Mouse (Mus musculus): ENCODE measurements around the gene Fam71e2. TPM values are rescaled to one million over a fixed set of nuclear protein-coding genes. Genes with fewer than 3 reads are reported as not detected.
A peak's percentile ranks its signal among the peaks of the same experiment; 100 is the strongest.
"Not testable (repeated sequence)": the region's sequence is repeated elsewhere in the genome, so short reads cannot be mapped to it uniquely, and the experiment has no call there.

Fam71e2 gene
- polyA plus RNA-seq, 1 experiment from 2014 or later, result not detected

DNA sequence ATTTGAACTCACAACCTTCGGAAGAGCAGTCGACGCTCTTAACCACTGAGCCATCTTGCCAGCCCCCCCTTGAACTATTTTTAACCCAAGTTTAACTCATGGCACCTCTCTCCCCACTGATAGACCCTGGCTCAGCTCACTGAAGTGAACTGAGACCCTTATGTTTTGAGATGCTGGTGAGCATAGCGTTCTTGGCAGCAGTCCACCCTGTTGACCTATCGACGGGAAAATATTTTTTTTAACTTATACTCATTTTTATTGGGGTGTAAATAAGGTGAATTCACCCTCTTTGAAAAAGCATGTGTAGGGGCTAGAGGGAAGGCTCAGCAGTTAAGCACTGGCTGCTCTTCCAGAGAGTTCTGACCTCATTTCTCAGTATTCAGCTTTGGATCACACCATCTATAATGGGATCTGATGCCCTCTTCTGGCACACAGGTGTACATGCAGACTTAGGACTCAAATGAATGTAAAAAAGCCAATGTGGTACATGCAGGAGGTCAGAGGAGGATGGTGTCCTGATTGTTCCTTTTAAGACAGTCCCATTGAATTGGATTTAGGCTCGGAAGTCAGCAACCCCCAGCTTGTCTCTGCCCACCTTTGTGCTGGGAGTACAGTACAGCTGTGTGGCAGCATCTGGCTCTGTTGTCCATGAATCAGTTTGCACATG lies 24.8 kb upstream of the Fam71e2 start:
- H3K27ac ChIP-seq (ENCODE audit: low read length), result no peak overlapping the region
- peaks cover 9% of the 10 kb centered on the region for H3K4me1 ChIP-seq (ENCODE audit: control insufficient read depth, insufficient read depth, low read length)
- peaks cover 16% of the 10 kb centered on the region for H3K36me3 ChIP-seq (ENCODE audit: control insufficient read depth, insufficient read depth, low read length)
- no peak for ATAC-seq
- H3K9me3 ChIP-seq (replicated peaks; ENCODE audit: control insufficient read depth, low read length, poor library complexity, severe bottlenecking), result no peaks in the 10 kb centered on the region
- H3K4me3 ChIP-seq (ENCODE audit: low read depth, low read length), result no peak overlapping the region
- H3K9ac ChIP-seq (ENCODE audit: low read depth, low read length), result no peak overlapping the region
- 72% methylated on average over 7 of the region's 7 CpGs for WGBS
- no peak overlapping the region for H3K4me2 ChIP-seq (ENCODE audit: low read length)
- H3K27me3 ChIP-seq (ENCODE audit: control insufficient read depth, insufficient read depth, low read depth, low read length), result no peaks in the 10 kb centered on the region

- H3K4me3 ChIP-seq (ENCODE audit: low read depth, low read length), result no peak overlapping the region
- WGBS, result 85% methylated on average over 3 of the region's 3 CpGs
- ATAC-seq, result no peak
- peaks cover 16% of the 10 kb centered on the region for H3K36me3 ChIP-seq (ENCODE audit: control insufficient read depth, insufficient read depth, low read length)
- no peak overlapping the region for H3K4me2 ChIP-seq (ENCODE audit: low read length)
- H3K9ac ChIP-seq (ENCODE audit: low read depth, low read length), result no peak overlapping the region
- H3K27me3 ChIP-seq (ENCODE audit: control insufficient read depth, insufficient read depth, low read depth, low read length), result no peaks in the 10 kb centered on the region
- no peaks in the 10 kb centered on the region for H3K9me3 ChIP-seq (replicated peaks; ENCODE audit: control insufficient read depth, low read length, poor library complexity, severe bottlenecking)
- peaks cover 9% of the 10 kb centered on the region for H3K4me1 ChIP-seq (ENCODE audit: control insufficient read depth, insufficient read depth, low read length)
- no peak overlapping the region for H3K27ac ChIP-seq (ENCODE audit: low read length)
These were observed 23.6 kb upstream of the Fam71e2 start for GRCm38 (mm10) chr7:4794631-4795168.

GRCm38 (mm10) chr7:4793674-4794073 lies 22.6 kb upstream of the Fam71e2 start:
- ATAC-seq, result no peak
- 42% methylated on average over 4 of the region's 4 CpGs for WGBS
- no peak overlapping the region for H3K27ac ChIP-seq (ENCODE audit: low read length)

DNA sequence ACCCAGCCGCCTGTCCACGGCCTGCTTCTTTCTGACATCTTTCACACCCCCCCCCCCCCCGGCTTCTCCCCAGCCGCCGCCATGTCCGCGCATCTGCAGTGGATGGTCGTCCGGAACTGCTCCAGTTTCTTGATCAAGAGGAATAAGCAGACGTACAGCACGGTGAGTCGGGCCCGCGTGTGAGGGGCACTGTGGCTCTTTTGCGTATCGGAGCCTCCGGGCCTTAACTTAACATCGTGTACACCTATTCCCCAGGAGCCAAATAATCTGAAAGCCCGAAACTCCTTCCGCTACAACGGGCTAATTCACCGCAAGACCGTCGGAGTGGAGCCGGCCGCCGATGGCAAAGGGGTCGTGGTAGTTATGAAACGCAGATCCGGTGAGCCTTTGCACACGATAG lies 22.1 kb upstream of the Fam71e2 start:
- not testable (repeated sequence) for H3K27me3 ChIP-seq (ENCODE audit: control insufficient read depth, insufficient read depth, low read depth, low read length); ATAC-seq; H3K9me3 ChIP-seq (replicated peaks; ENCODE audit: control insufficient read depth, low read length, poor library complexity, severe bottlenecking)
- H3K27ac ChIP-seq (ENCODE audit: low read length), result peak overlapping the region; percentile 90
- H3K36me3 ChIP-seq (ENCODE audit: control insufficient read depth, insufficient read depth, low read length), result peaks cover 16% of the 10 kb centered on the region
- WGBS, result under 1% methylated on average over 31 of the region's 31 CpGs
- peak overlapping the region; percentile 90 for H3K4me3 ChIP-seq (ENCODE audit: low read depth, low read length)
- H3K4me1 ChIP-seq (ENCODE audit: control insufficient read depth, insufficient read depth, low read length), result peaks cover 13% of the 10 kb centered on the region
- peak overlapping the region; percentile 96 for H3K9ac ChIP-seq (ENCODE audit: low read depth, low read length)
- H3K4me2 ChIP-seq (ENCODE audit: low read length), result peak overlapping the region; percentile 70

More at GRCm38 (mm10) chr7:4793674-4794073, 22.6 kb upstream of the Fam71e2 start:
- Histone ChIP-seq H3K9me3 (replicated peaks; ENCODE audit: control insufficient read depth, low read length, poor library complexity, severe bottlenecking) (no peaks in the 10 kb centered on the region), H3K4me3 (ENCODE audit: low read depth, low read length) (peak overlapping the region; percentile 90), H3K36me3 (ENCODE audit: control insufficient read depth, insufficient read depth, low read length) (peaks cover 16% of the 10 kb centered on the region), H3K4me1 (ENCODE audit: control insufficient read depth, insufficient read depth, low read length) (peaks cover 12% of the 10 kb centered on the region), H3K9ac (ENCODE audit: low read depth, low read length) (peak overlapping the region; percentile 96), H3K4me2 (ENCODE audit: low read length) (peak overlapping the region; percentile 70), H3K27me3 (ENCODE audit: control insufficient read depth, insufficient read depth, low read depth, low read length) (no peaks in the 10 kb centered on the region)

DNA sequence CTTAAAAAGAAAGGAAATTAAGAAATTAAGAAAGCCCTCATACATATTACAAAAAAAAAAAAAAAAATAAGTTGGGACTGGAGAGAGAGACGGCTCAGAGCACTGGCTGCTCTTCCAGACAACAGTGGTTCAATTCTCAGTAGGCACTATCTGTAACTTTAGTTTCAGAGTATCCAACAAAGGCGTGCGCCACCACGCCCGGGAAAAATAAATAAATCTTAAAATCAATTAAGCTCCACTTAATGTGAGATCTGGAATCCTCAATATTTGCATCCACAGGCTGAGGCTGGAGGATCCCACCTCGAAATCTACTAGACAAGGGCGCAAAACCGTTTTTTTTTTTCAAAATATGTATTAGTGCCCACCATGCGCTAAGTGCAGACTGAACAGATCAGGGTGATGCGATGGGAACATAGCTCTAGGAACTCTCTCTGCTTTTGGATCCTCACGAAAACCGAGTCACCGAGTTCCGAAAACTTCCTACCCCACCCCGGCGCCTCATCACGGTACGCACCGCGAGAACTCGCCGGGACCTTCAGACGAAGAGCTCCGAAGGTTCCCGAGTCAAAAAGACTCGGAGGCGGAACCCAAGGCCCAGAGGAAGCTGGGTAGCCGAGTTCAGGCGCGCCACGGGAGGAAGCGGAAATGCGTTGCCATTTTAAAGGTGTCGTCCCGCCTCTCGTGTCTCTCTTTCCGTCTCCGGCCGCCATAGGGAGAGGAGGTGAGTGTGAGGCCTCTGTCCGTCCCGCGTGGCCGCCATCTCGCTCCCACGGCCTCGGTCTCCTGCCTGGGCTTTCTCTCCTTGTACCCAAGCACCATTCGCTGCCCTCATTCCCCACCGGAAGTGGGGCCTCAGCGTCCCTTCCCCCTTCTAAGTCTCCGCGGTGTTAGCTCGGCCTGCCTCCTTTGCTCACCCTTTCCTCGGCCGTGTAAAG lies 21.4 kb upstream of the Fam71e2 start, which contains the start of gene Rpl28:
Rpl28 (plus strand) TSS at position 597 of the 935 bp plus-strand sequence.
- H3K4me2 ChIP-seq (ENCODE audit: low read length), result peak within 1 kb of the TSS; percentile 70

DNA sequence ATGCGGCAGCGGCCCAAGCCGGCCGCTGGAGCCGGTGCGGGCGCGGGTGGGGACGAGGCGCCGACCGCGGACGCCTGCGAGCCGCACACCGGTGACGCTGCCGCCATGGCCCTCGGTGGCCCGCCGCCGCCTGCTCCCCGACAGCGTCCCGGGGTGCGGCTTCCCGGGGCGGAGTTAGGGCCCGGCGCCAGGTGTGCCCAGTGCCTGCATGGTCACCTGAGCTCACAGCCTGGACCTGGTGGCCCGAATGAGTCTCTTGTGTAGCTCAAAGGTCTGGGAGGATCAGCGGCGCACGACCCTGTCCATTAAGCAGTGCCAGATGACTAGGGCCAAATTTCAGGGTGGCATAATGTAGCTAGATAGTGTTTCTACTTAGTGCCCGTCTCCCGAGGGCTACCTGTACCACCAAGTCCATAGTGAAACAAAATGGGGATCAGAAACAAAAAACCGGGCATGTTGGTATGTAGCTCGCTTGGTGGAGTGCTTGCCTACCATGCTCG lies 18.4 kb upstream of the Fam71e2 start, which contains the start of gene Tmem238:
Tmem238 (minus strand) TSS at position 221 of the 500 bp plus-strand sequence.
- Histone ChIP-seq H3K4me3 (ENCODE audit: low read depth, low read length) (peak within 1 kb of the TSS; percentile 63), H3K9me3 (replicated peaks; ENCODE audit: control insufficient read depth, low read length, poor library complexity, severe bottlenecking) (no peaks in the 10 kb centered on the region), H3K4me1 (ENCODE audit: control insufficient read depth, insufficient read depth, low read length) (peaks cover 16% of the 10 kb centered on the region), H3K27ac (ENCODE audit: low read length) (peak within 1 kb of the TSS; percentile 67), H3K36me3 (ENCODE audit: control insufficient read depth, insufficient read depth, low read length) (peaks cover 3% of the 10 kb centered on the region; the same call in 1 of the 2 replicates), H3K27me3 (ENCODE audit: control insufficient read depth, insufficient read depth, low read depth, low read length) (no peaks in the 10 kb centered on the region), H3K4me2 (ENCODE audit: low read length) (peak within 1 kb of the TSS; percentile 80), H3K9ac (ENCODE audit: low read depth, low read length) (peak within 1 kb of the TSS; percentile 77)
- ATAC-seq, result no peak
- WGBS, result 14% methylated on average over 26 of the region's 40 CpGs

More for the DNA sequence above, 21.4 kb upstream of the Fam71e2 start, which contains the start of gene Rpl28:
- ATAC-seq, result peak; percentile 88
- H3K9ac ChIP-seq (ENCODE audit: low read depth, low read length), result peak within 1 kb of the TSS; percentile 96
- H3K4me3 ChIP-seq (ENCODE audit: low read depth, low read length), result peak within 1 kb of the TSS; percentile 90
- 2% methylated on average over 54 of the region's 54 CpGs for WGBS
- H3K27me3 ChIP-seq (ENCODE audit: control insufficient read depth, insufficient read depth, low read depth, low read length), result no peaks in the 10 kb centered on the region
- no peaks in the 10 kb centered on the region for H3K9me3 ChIP-seq (replicated peaks; ENCODE audit: control insufficient read depth, low read length, poor library complexity, severe bottlenecking)
- H3K27ac ChIP-seq (ENCODE audit: low read length), result peak within 1 kb of the TSS; percentile 90
- H3K36me3 ChIP-seq (ENCODE audit: control insufficient read depth, insufficient read depth, low read length), result peaks cover 16% of the 10 kb centered on the region
- peaks cover 16% of the 10 kb centered on the region for H3K4me1 ChIP-seq (ENCODE audit: control insufficient read depth, insufficient read depth, low read length)

DNA sequence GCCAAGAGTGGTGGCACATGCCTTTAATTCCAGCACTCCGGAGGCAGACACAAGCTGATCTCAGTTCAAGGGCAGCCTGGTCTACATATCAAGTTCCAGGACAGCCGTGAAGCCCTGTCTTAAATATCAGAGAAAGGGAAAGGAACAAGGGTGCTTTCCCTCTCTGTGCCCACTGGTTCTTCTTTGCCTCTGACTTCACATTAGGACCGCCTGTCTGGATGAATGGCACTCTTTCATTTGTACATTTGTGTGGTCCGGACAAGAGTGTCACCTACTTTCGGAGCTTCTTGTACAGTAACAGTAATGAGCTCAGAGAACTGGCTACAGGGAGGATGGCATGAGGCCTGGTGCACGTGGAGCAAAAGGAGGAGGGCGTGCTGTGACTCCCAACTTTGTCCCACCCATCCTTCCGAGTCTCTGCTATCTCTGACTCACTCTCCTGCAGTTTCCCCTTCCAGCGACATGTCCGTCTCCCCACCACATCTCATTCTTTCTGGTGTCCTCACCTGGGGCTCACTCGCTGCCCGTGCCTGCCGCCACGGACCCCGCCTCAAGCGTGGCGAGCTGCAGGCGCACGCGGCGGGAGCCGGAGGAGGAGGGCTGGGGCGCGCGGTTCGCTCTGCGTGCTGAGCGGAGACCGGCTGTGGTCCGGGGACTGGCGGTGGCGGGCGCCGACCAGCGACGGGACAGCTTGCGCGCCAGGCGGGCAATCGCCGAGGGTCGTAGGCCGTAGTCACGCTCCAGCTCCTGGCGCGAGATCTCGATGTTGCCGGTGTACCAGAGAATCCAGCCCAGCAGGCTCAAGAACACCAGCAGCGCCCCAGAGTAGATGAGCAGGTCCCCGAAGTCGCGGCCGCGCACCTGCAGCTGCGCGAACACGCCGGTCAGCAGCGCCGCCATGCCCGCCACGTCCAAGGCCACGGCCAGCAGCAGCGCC lies 17.7 kb upstream of the Fam71e2 start:
- Histone ChIP-seq H3K27me3 (ENCODE audit: control insufficient read depth, insufficient read depth, low read depth, low read length) (no peaks in the 10 kb centered on the region), H3K4me3 (ENCODE audit: low read depth, low read length) (peak overlapping the region; percentile 63), H3K9ac (ENCODE audit: low read depth, low read length) (peak overlapping the region; percentile 77), H3K9me3 (replicated peaks; ENCODE audit: control insufficient read depth, low read length, poor library complexity, severe bottlenecking) (no peaks in the 10 kb centered on the region), H3K27ac (ENCODE audit: low read length) (peak overlapping the region; percentile 67), H3K4me2 (ENCODE audit: low read length) (peak overlapping the region; percentile 80), H3K36me3 (ENCODE audit: control insufficient read depth, insufficient read depth, low read length) (no peaks in the 10 kb centered on the region), H3K4me1 (ENCODE audit: control insufficient read depth, insufficient read depth, low read length) (peaks cover 10% of the 10 kb centered on the region)
- peak; percentile 50 for ATAC-seq
- 2% methylated on average over 60 of the region's 64 CpGs for WGBS
